In genomic region chr11:50908136-50908535, GRCm38 (mm10) we compare ENCODE assay signal across 30 mouse cellular contexts. TPM values are rescaled to one million over a fixed set of nuclear protein-coding genes. Genes with fewer than 3 reads are reported as not detected.
"Had no signal": no experiment of that assay in that cellular context is flagged by ENCODE, and none has a peak within 500 bp of the region (broad histone marks: within the 10 kb centered on the region; RNA-seq: fewer than 3 reads in every experiment).

No protein-coding gene starts in this region.

- DNase-seq: kidney, adult 11 months; kidney, adult 8-10 months; kidney, postnatal 10 days; kidney, postnatal 36 days; liver, postnatal 0 days; lung, embryonic 14.5 days; right cerebral cortex, postnatal 25 days; thymus, adult 2 months; thymus, postnatal 14 days; thymus, postnatal 4 days had no signal

- H3K4me1 ChIP-seq: intestine, embryonic 15.5 days; kidney, embryonic 15.5 days; limb, embryonic 12.5 days; limb, embryonic 15.5 days; midbrain, embryonic 12.5 days; midbrain, embryonic 15.5 days; neural tube, embryonic 12.5 days; neural tube, embryonic 15.5 days had no signal

- H3K27ac ChIP-seq: intestine, embryonic 15.5 days; kidney, embryonic 15.5 days; limb, embryonic 12.5 days; limb, embryonic 15.5 days; liver, embryonic 14.5 days; macrophage; midbrain, embryonic 12.5 days; midbrain, embryonic 15.5 days; neural tube, embryonic 12.5 days; neural tube, embryonic 15.5 days had no signal

- H3K4me3 ChIP-seq: intestine, embryonic 15.5 days; kidney, embryonic 15.5 days; limb, embryonic 12.5 days; limb, embryonic 15.5 days; midbrain, embryonic 12.5 days; midbrain, embryonic 15.5 days; neural tube, embryonic 12.5 days; neural tube, embryonic 15.5 days had no signal

- H3K27me3 ChIP-seq: intestine, embryonic 15.5 days; kidney, embryonic 15.5 days; limb, embryonic 12.5 days; limb, embryonic 15.5 days; midbrain, embryonic 12.5 days; midbrain, embryonic 15.5 days; neural tube, embryonic 12.5 days; neural tube, embryonic 15.5 days had no signal

RNA-seq across cellular contexts. Expression of gene Zfp454, which starts 20.7 kb away (rescaled TPM):
- total RNA-seq: megakaryocyte, adult 5-6 weeks had no signal
- polyA plus RNA-seq: macrophage; small intestine, adult 2 months; spleen, adult 2 months; thymus, adult 2 months had no signal

RNA-seq across cellular contexts. Expression of gene Zfp354b, which starts 23.3 kb away (rescaled TPM):
- total RNA-seq: megakaryocyte, adult 5-6 weeks had no signal
- polyA plus RNA-seq: macrophage; small intestine, adult 2 months; spleen, adult 2 months had no signal

RNA-seq across cellular contexts. Expression of gene 4933414I15Rik, which starts 35.4 kb away (rescaled TPM):
- total RNA-seq: layer of hippocampus, adult 18-20 months; layer of hippocampus, postnatal 14 days; left cerebral cortex, adult 18-20 months; left cerebral cortex, postnatal 10 days; megakaryocyte, adult 5-6 weeks had no signal
- polyA plus RNA-seq: intestine, embryonic 15.5 days; kidney, embryonic 15.5 days; limb, embryonic 12.5 days; limb, embryonic 15.5 days; liver, embryonic 11.5 days; liver, embryonic 14.5 days; liver, postnatal 0 days; lung, embryonic 14.5 days; lung, postnatal 0 days; macrophage; midbrain, embryonic 12.5 days; midbrain, embryonic 15.5 days; neural tube, embryonic 12.5 days; neural tube, embryonic 15.5 days; small intestine, adult 2 months; spleen, adult 2 months; stomach, embryonic 16.5 days; thymus, adult 2 months had no signal

RNA-seq across cellular contexts. Expression of gene Prop1, which starts 45.4 kb away (rescaled TPM):
- total RNA-seq: layer of hippocampus, adult 18-20 months; layer of hippocampus, postnatal 14 days; left cerebral cortex, adult 18-20 months; left cerebral cortex, postnatal 10 days; megakaryocyte, adult 5-6 weeks had no signal
- polyA plus RNA-seq: intestine, embryonic 15.5 days; kidney, embryonic 15.5 days; limb, embryonic 12.5 days; limb, embryonic 15.5 days; liver, embryonic 11.5 days; liver, embryonic 14.5 days; liver, postnatal 0 days; lung, embryonic 14.5 days; lung, postnatal 0 days; macrophage; midbrain, embryonic 12.5 days; midbrain, embryonic 15.5 days; neural tube, embryonic 12.5 days; neural tube, embryonic 15.5 days; small intestine, adult 2 months; spleen, adult 2 months; stomach, embryonic 16.5 days; thymus, adult 2 months had no signal
